Mouse (Mus musculus) lung, adult 10 weeks (tissue): Measurements from ENCODE around the gene Smarcc1. TPM values are rescaled to one million over a fixed set of nuclear protein-coding genes. Genes with fewer than 3 reads are reported as not detected.

ENCODE experiments used
- polyA plus RNA-seq: library from polyadenylated mRNA; stranded (reverse); fragments of 350-450 nt; fragmentation: Illumina TruSeq; extraction: RNeasy Lipid Tissue Mini Kit (QIAGEN cat#74804); gene quantifications from one replicate; pipeline ENCODE4 v1.2.3, GENCODE M21; 2014; ENCODE audit warnings: low read depth, low replicate concordance; ENCODE audit not compliant: insufficient read depth

Smarcc1 gene
- 8.3 TPM for polyA plus RNA-seq

GRCm38 (mm10) chr9:110116977-110117778 is at the start of gene Smarcc1:
Gene Smarcc1, plus strand, starts transcription at chr9:110117708.

GRCm38 (mm10) chr9:110117779-110118139 is 251 bp downstream of the Smarcc1 start, which contains the start of gene Dhx30:
Gene Dhx30, minus strand, starts transcription at chr9:110117830.

GRCm38 (mm10) chr9:110243221-110243833 is 125.8 kb downstream of the Smarcc1 start, which contains the start of gene Cspg5:
Gene Cspg5, plus strand, starts transcription at chr9:110243783.

Other genes starting within 250 kb of the Smarcc1 start
- gene Cdc25a, start 242.1 kb upstream of the Smarcc1 start, polyA plus RNA-seq: 4.7 TPM
- gene Map4, start 186.2 kb upstream of the Smarcc1 start, polyA plus RNA-seq: 71.6 TPM
- 43.8 TPM for gene Dhx30, start 122 bp downstream of the Smarcc1 start, polyA plus RNA-seq
- gene Cspg5, start 126.1 kb downstream of the Smarcc1 start, polyA plus RNA-seq: 0.50 TPM
- 4.6 TPM for gene Elp6, start 187.5 kb downstream of the Smarcc1 start, polyA plus RNA-seq
- 19.0 TPM for gene Scap, start 215.6 kb downstream of the Smarcc1 start, polyA plus RNA-seq